Mouse (Mus musculus) retina, postnatal 7 days (tissue): ENCODE data around the gene Upk1a.

Experiments used
- DNase-seq: peaks from one replicate; pipeline ENCODE4 v3.0.0-alpha.2; 2012; ENCODE audit warnings: low read depth, low spot score

Upk1a gene

DNA sequence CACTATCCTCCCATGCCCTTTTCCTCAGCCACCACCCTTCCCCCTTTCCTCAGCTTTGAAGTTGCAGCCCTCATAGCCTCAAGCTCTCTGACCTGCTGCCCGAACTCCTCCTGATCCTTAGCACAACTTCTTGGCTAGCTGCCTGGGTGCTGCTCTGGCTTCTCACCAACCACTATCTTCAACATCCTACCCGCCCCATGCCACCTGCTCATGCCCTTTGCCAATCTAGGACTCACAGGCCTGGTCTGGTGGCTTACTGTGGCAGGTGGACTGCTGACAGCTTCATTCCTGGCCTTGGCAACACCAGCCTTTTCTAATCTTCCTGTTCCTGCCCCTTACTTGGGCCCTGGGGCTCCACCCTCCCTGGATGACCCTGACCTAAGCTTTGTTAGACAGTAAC lies 39.7 kb downstream of the Upk1a start:
- DNase-seq: no peak

GRCm38 (mm10) chr7:30572389-30572788 lies 40.3 kb downstream of the Upk1a start:
- DNase-seq: no peak

GRCm38 (mm10) chr7:30567555-30567954 lies 45.1 kb downstream of the Upk1a start:
- DNase-seq: no peak

- DNase-seq: no peak
These were observed 46.6 kb downstream of the Upk1a start for GRCm38 (mm10) chr7:30566033-30566432.

GRCm38 (mm10) chr7:30564970-30565571 lies 47.6 kb downstream of the Upk1a start, which contains the start of gene Igflr1:
Gene Igflr1, plus strand, starts transcription at chr7:30565427.
- no peak for DNase-seq

DNA sequence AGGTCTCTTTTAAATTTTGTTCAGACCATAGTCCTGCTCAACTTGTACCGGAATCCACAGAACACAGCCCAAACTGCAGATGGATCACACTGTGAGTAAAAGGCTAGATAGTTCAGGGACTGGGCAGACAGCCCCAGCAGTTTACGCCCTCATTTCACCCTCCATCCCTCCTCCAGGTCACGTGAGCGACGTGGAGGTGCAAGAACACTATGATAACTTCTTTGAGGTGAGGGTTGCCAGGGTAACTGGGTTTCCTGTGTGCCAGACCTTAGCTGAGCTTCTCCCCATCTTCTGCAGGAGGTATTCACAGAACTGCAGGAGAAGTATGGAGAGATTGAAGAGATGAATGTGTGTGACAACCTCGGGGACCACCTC lies 48.8 kb downstream of the Upk1a start:
- no peak for DNase-seq

GRCm38 (mm10) chr7:30563117-30563905 lies 49.3 kb downstream of the Upk1a start, which contains the start of the genes U2af1l4, Gm49396 and Psenen:
Gene U2af1l4, plus strand, starts transcription at chr7:30563301.
Gene Gm49396, plus strand, starts transcription at chr7:30563344.
Gene Psenen, minus strand, starts transcription at chr7:30563627.
- DNase-seq: peak; percentile 99

DNA sequence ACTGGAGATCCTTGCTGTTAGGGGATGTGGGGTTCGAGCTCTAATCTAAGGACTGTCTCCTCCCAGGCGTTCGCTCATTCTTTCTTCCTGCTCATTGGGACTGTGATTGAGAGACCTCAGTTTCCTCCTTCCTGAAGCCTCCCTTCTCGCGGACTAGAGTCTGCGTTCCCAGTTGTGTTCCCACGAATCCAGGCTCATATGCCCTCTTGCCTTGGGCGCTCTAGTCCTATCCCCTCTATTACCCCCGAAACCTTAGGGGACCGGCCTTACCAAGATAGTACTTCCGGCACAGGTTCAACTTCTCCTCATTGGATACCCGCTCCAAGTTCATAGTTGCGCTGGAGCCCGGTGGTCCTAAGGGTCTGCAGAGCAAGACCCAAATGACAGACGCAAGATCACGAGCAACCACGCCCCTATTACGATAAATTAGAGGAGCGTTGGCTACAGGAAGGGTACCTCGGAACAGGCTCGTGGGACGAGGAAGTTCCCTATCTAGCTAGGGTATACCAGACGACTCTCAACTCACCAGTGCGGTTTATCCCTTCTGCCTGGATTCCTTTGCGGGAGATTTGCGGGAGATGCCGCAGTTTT lies 50.0 kb downstream of the Upk1a start:
- DNase-seq: no peak

- no peak for DNase-seq
These were observed 52.4 kb downstream of the Upk1a start for GRCm38 (mm10) chr7:30560296-30560695.

DNA sequence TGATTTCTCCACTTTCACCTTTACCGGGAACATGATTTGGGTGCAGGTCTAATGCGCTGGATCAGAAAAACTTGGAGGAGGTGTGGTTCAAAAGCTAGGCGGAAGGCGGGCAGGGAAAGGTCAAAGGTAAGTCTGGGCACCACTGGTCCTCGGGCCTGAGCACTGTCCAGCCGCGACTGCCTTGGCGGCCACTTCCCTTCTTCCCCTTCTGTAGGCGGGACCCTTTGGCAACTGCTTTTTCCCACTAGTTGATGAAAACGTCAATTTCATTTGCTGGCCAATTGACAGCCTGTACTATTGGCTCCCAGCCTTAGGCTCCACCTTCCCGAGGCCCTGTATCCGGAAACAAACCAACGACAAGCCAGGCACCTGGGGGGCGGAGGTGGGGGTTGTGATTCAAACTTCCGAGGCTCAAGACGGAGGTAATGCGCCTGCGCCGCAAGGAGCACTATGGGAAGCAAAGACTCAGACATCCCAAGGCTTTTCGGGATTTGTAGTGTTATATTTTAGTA lies 53.1 kb downstream of the Upk1a start, which contains the start of gene Lin37:
Gene Lin37 (minus strand): TSS at position 396 of the 512 bp plus-strand sequence.
- DNase-seq: peak; percentile 95

DNA sequence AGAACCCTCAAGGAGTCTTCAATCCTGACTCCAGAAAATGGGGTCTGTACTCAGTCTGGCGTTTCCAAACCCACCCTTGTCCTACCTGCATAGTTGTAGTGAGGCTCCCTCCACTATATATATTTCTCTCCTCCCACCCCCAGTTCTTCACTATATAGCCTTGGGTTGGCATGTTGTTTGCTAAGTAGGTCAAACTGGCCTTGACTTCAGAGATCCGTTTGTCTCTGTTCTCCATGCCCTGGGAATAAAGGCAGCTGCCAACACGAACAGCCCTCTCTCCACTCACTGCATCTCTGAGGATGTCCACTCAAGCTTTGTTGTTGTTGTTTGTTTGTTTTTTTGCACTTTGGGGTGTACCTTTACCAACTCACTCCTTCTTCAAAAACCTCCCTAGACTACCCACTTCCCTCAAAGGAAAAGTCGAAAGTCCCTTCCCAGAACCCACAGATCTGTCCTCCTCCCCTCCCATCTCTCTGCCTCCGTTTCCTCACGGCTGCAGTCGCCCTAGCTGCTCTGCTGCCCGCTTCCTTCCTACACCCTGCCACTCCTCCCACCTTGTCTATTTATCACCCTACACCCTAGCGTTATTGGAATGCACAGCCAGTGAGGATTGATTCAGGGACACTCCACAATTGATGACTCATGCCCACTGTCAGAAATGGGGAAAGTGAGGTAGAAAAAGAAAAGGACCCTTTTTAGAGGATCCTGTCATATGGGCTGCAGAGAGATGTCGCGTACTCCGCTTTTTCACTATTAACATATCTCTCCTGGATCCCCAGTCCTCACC lies 53.8 kb downstream of the Upk1a start:
- DNase-seq: no peak

- DNase-seq: no peak
These were observed 54.6 kb downstream of the Upk1a start for GRCm38 (mm10) chr7:30557901-30558514.

- no peak for DNase-seq
These were observed 55.6 kb downstream of the Upk1a start for GRCm38 (mm10) chr7:30556894-30557536.

DNA sequence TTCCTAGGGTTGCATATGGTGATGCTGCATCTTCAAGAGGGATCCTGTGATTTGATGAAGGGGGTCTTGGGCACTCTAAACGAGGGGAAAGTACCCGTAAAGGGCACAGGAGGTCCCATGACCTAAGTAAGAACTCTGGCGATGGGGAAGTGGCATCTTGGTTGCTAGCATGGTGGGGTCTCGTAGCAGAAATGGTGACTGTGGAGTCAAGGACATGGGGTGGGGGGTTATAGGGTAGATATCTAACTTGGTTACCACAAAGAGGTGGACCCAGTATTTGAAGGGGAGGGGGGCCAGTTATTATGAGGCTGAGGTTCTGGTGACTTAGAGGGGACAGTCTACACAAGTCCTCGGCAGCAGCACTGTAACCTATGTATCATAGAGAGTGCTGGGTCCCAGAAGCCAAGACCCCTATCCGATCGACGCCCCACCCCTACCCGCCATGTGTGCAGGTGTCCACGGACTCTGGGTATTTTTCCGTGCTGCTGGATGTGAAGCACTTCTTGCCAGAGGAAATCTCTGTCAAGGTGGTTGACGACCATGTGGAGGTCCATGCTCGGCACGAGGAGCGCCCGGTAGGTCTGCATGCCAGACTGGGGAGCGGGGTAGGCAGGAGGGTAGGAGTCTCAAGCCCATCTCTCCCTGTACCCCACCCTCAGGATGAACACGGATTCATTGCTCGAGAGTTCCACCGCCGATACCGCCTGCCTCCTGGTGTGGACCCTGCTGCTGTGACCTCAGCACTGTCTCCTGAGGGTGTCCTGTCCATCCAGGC lies 58.6 kb downstream of the Upk1a start:
- DNase-seq: no peak
